Comparison of ENCODE assay signal across 8 mouse cellular contexts in genomic region chr5:64812983-64813304, GRCm38 (mm10). TPM values are rescaled to one million over a fixed set of nuclear protein-coding genes. Genes with fewer than 3 reads are reported as not detected.
A peak's percentile ranks its signal among the peaks of the same experiment; 100 is the strongest.
DNase-seq lines count a peak whose midpoint lies in the region; ATAC-seq and TF ChIP-seq lines count a peak whose summit lies in the region.

No protein-coding gene starts in this region.

- peaks cover 15% of the 10 kb centered on the region; the same call in 1 of the 2 replicates for H3K36me3 ChIP-seq in liver, adult 2 months (ENCODE audit: control insufficient read depth, insufficient read depth, low read length)
- no peaks in the 10 kb centered on the region for H3K36me3 ChIP-seq in hindbrain, embryonic 15.5 days
- no peaks in the 10 kb centered on the region for H3K36me3 ChIP-seq in midbrain, postnatal 0 days (ENCODE audit: insufficient read depth, low read length)

- peak overlapping the region; percentile 64 for H3K9ac ChIP-seq in liver, adult 2 months (ENCODE audit: low read depth, low read length)
- no peak overlapping the region for H3K9ac ChIP-seq in hindbrain, embryonic 15.5 days
- no peak overlapping the region for H3K9ac ChIP-seq in midbrain, postnatal 0 days (replicated peaks; ENCODE audit: low read length, poor library complexity, severe bottlenecking)

- H3K4me2 ChIP-seq in hindbrain, embryonic 15.5 days: peak overlapping the region; percentile 30; the same call in 1 of the 2 replicates
- H3K4me2 ChIP-seq in midbrain, postnatal 0 days (ENCODE audit: low read depth, low read length, poor library complexity, severe bottlenecking): 0 out of 2 replicates have a peak overlapping the region, but pooled peaks have one; percentile 9

- no peak for DNase-seq in liver, adult 2 months (ENCODE audit: extremely low read depth, low read depth, low spot score)
- no peak for DNase-seq in liver
- peak; percentile 46 for DNase-seq in embryo, embryonic 10.5 days (ENCODE audit: low spot score)
- DNase-seq in midbrain, postnatal 0 days (ENCODE audit: low spot score): no peak
- no peak for DNase-seq in urinary bladder, postnatal 4 days (ENCODE audit: low spot score in 2 of 2)
- no peak for DNase-seq in adrenal gland, postnatal 10 days
- DNase-seq in ovary, postnatal 14 days (ENCODE audit: low spot score): no peak

- ATAC-seq in hindbrain, embryonic 15.5 days (ENCODE audit: low FRiP score, low read depth): no peak
- no peak for ATAC-seq in midbrain, postnatal 0 days (ENCODE audit: low FRiP score)

- H3K4me1 ChIP-seq in liver, adult 2 months (ENCODE audit: control insufficient read depth, insufficient read depth, low read length): peaks cover 36% of the 10 kb centered on the region
- peaks cover 33% of the 10 kb centered on the region for H3K4me1 ChIP-seq in hindbrain, embryonic 15.5 days (replicated peaks)
- H3K4me1 ChIP-seq in midbrain, postnatal 0 days (ENCODE audit: insufficient read depth, low read length): peaks cover 9% of the 10 kb centered on the region

- peak overlapping the region; percentile 97 for H3K27ac ChIP-seq in liver, adult 2 months (replicated peaks; ENCODE audit: insufficient read depth, low read depth, low read length)
- H3K27ac ChIP-seq in hindbrain, embryonic 15.5 days (replicated peaks): peak overlapping the region; percentile 60; the same call in 1 of the 2 replicates
- H3K27ac ChIP-seq in midbrain, postnatal 0 days (ENCODE audit: low read depth, low read length): no peak overlapping the region; the same call in 1 of the 2 replicates

- TF ChIP-seq POLR2A in liver, adult 2 months (IDR thresholded peaks at IDR 0.05; ENCODE audit: extremely low read depth, insufficient read depth, low read length): no peak

- H3K4me3 ChIP-seq in liver, adult 2 months (ENCODE audit: insufficient read depth, low read depth, low read length): peak overlapping the region; percentile 44
- H3K4me3 ChIP-seq in hindbrain, embryonic 15.5 days: no peak overlapping the region
- H3K4me3 ChIP-seq in midbrain, postnatal 0 days (ENCODE audit: low read depth, low read length): no peak overlapping the region

- H3K27me3 ChIP-seq in liver, adult 2 months (ENCODE audit: control insufficient read depth, insufficient read depth, low read length): no peaks in the 10 kb centered on the region
- no peaks in the 10 kb centered on the region for H3K27me3 ChIP-seq in hindbrain, embryonic 15.5 days
- no peaks in the 10 kb centered on the region for H3K27me3 ChIP-seq in midbrain, postnatal 0 days (ENCODE audit: insufficient read depth, low read length)

- no peak for TF ChIP-seq CTCF in liver, adult 2 months (IDR thresholded peaks at IDR 0.05; ENCODE audit: low read depth, low read length)
- no peak for TF ChIP-seq CTCF in midbrain, postnatal 0 days (IDR thresholded peaks at IDR 0.05)

- WGBS in liver, adult 2 months: 23% methylated on average over 4 of the region's 4 CpGs
- WGBS in hindbrain, embryonic 15.5 days: 37% methylated on average over 4 of the region's 4 CpGs
- WGBS in midbrain, postnatal 0 days: 32% methylated on average over 4 of the region's 4 CpGs

- no peaks in the 10 kb centered on the region for H3K9me3 ChIP-seq in hindbrain, embryonic 15.5 days
- H3K9me3 ChIP-seq in midbrain, postnatal 0 days (ENCODE audit: low read length): no peaks in the 10 kb centered on the region

- H3K79me2 ChIP-seq in liver, adult 2 months (ENCODE audit: control insufficient read depth, insufficient read depth, low read length): peaks cover 43% of the 10 kb centered on the region

RNA-seq across cellular contexts. Expression of gene Klf3, which starts 9.8 kb away (rescaled TPM):
- 17.8 and 18.3 TPM in 2 replicates for total RNA-seq in liver, adult 2 months (2014; rRNA removed)
- polyA plus RNA-seq in liver, adult 2 months (2012; rRNA removed): 35.7 and 39.9 TPM in 2 replicates
- 28.9 and 30.3 TPM in 2 replicates for polyA plus RNA-seq in hindbrain, embryonic 15.5 days (2015; fragmentation: Nextera tagmentation; extraction: Ambion mirVana)
- total RNA-seq in midbrain, postnatal 0 days (2014; rRNA removed): 12.3 and 14.9 TPM in 2 replicates
- 26.7 and 28.9 TPM in 2 replicates for polyA plus RNA-seq in midbrain, postnatal 0 days (2015; fragmentation: Nextera tagmentation; extraction: Ambion mirVana)
- 10 to 100 TPM; 77.3 to 79.8 TPM for total RNA-seq in adrenal gland, postnatal 10 days (2021)
